Mouse (Mus musculus) heart, postnatal 0 days (tissue): ENCODE data around the gene Gpr1.

Source experiments
- CTCF ChIP-seq: IDR thresholded peaks from 2 replicates; pipeline ENCODE4 v1.5.1; 2016; ENCODE audit warnings: antibody characterized with exemption, control low read depth, low read depth
- EP300 ChIP-seq: IDR thresholded peaks from 2 replicates; pipeline ENCODE4 v1.6.1; 2016; ENCODE audit warnings: antibody characterized with exemption, low read depth

DNA sequence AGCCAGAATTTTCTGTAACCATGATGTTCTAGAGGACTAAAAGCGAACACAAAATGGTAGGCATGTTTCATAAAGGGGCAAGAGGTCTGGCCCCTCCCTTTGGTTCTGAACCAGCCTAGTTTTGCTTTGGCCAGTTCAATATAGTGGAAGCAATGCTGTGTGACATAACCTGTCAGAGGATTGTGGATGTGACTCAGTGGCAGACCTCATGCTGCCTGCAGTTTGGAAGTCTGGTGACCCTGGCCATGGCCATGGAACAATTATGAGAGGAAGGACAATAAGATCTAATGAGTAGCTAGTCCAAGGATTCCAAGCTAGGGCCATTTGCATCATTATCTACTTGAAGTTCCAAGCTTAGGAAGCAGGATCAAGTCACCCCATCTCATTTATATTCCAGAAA is 32.9 kb downstream of the Gpr1 start:
- no peak for TF ChIP-seq CTCF
- TF ChIP-seq EP300: no peak
